Mouse (Mus musculus) embryonic facial prominence, embryonic 13.5 days (tissue): ENCODE data around the gene Pes1. TPM values are rescaled to one million over a fixed set of nuclear protein-coding genes. Genes with fewer than 3 reads are reported as not detected.
"Not testable (repeated sequence)": the region's sequence is repeated elsewhere in the genome, so short reads cannot be mapped to it uniquely, and the experiment has no call there.

Source experiments
- ATAC-seq: fragments of 200-750 bp; cut with Nextera tagmentation; 2 replicates; pipeline ENCODE4 v1.8.0; 2017; ENCODE audit warnings: low read depth; ENCODE audit not compliant: insufficient number of reproducible peaks, insufficient read depth, low FRiP score, low TSS enrichment
- H3K27ac ChIP-seq: fragments of 300-500 bp; sonication (generic); 2 replicates; pipeline ENCODE4 v1.5.1; 2015; ENCODE audit warnings: moderate library complexity, mild to moderate bottlenecking, inconsistent platforms
- H3K27me3 ChIP-seq: fragments of 300-500 bp; sonication (generic); 2 replicates; pipeline ENCODE4 v1.6.1; 2015; ENCODE audit warnings: mild to moderate bottlenecking, inconsistent platforms
- H3K36me3 ChIP-seq: fragments of 300-500 bp; sonication (generic); 2 replicates; pipeline ENCODE4 v1.6.1; 2015; ENCODE audit warnings: mild to moderate bottlenecking, inconsistent platforms
- H3K4me1 ChIP-seq: fragments of 300-500 bp; sonication (generic); 2 replicates; pipeline ENCODE4 v1.6.1; 2015; ENCODE audit warnings: inconsistent platforms
- H3K4me2 ChIP-seq: fragments of 300-500 bp; sonication (generic); 2 replicates; pipeline ENCODE4 v1.6.1; 2015; ENCODE audit warnings: moderate library complexity, mild to moderate bottlenecking, inconsistent platforms
- H3K4me3 ChIP-seq: fragments of 300-500 bp; sonication (generic); 2 replicates; pipeline ENCODE4 v1.5.1; 2015; ENCODE audit warnings: mild to moderate bottlenecking, inconsistent platforms
- H3K9ac ChIP-seq: fragments of 300-500 bp; sonication (generic); 2 replicates; pipeline ENCODE4 v1.6.1; 2015; ENCODE audit warnings: mild to moderate bottlenecking, inconsistent platforms
- H3K9me3 ChIP-seq: fragments of 300-500 bp; sonication (generic); 2 replicates; pipeline ENCODE4 v1.6.1; 2016; ENCODE audit warnings: inconsistent platforms
- WGBS: fragments of 180-500 bp; shearing (Covaris S2); methylation state at CpG from one replicate; pipeline ENCODE4 v1.1.7; 2015; ENCODE audit warnings: mixed read lengths; 5-methylcytosine and 5-hydroxymethylcytosine counted together
- polyA plus RNA-seq: library from polyadenylated mRNA; unstranded; fragments of >200 nt; fragmentation: Nextera tagmentation; extraction: Ambion mirVana; gene quantifications from 2 replicates; pipeline ENCODE4 v1.2.1, GENCODE M21; 2015

The Pes1 gene
- polyA plus RNA-seq, 1 experiment from 2014 or later: 80.9 TPM

GRCm38 (mm10) chr11:3933756-3934285 is 30.0 kb upstream of the Pes1 start:
- Histone ChIP-seq H3K27ac (no peak overlapping the region), H3K9ac (no peak overlapping the region), H3K9me3 (no peaks in the 10 kb centered on the region), H3K36me3 (no peaks in the 10 kb centered on the region), H3K4me1 (peaks cover 13% of the 10 kb centered on the region), H3K4me2 (no peak overlapping the region), H3K27me3 (no peaks in the 10 kb centered on the region), H3K4me3 (no peak overlapping the region)
- ATAC-seq: no peak
- WGBS: 86% methylated on average over 9 of the region's 9 CpGs

- no peaks in the 10 kb centered on the region for H3K9me3 ChIP-seq
- H3K27me3 ChIP-seq: no peaks in the 10 kb centered on the region
- no peak overlapping the region for H3K4me2 ChIP-seq
- no peak overlapping the region for H3K9ac ChIP-seq
- H3K27ac ChIP-seq: no peak overlapping the region
- no peak for ATAC-seq
- WGBS: 70% methylated on average over 4 of the region's 4 CpGs
- H3K4me1 ChIP-seq: peaks cover 13% of the 10 kb centered on the region
- no peak overlapping the region for H3K4me3 ChIP-seq
- no peaks in the 10 kb centered on the region for H3K36me3 ChIP-seq
Observed at GRCm38 (mm10) chr11:3935135-3935534, 28.6 kb upstream of the Pes1 start.

GRCm38 (mm10) chr11:3936318-3936717 is 27.5 kb upstream of the Pes1 start:
- no peak overlapping the region for H3K4me3 ChIP-seq
- H3K9ac ChIP-seq: no peak overlapping the region
- no peak for ATAC-seq
- WGBS: 91% methylated on average over 3 of the region's 3 CpGs
- no peaks in the 10 kb centered on the region for H3K27me3 ChIP-seq
- no peaks in the 10 kb centered on the region for H3K9me3 ChIP-seq
- H3K4me2 ChIP-seq: no peak overlapping the region
- peaks cover 5% of the 10 kb centered on the region for H3K4me1 ChIP-seq
- no peak overlapping the region for H3K27ac ChIP-seq
- no peaks in the 10 kb centered on the region for H3K36me3 ChIP-seq

DNA sequence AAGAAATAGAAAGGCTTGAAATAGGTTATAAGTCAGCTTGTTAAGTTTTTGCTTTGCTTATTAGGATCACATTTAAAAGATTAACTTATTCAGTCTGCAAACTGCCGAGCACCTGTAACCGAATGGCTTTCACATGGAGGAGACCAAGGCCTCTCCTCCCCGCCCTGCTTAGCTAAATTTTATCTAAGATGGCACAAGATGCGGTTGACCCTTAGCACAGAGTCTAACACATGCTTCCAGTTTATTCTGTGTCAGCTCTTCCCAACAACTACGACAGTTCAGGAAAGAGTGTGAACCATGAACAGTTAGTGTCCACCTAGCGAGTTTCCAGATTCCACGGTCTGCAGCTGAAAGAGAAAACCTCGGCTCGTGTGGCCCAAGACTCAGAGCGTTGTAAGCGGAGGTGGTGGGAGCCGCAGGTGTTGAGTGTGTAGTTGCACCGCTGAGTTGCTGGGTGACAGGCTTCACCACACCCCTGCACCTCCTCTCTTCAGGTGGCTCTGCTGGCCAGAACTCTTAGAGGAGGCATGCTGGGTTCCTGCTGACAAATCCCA is 26.4 kb upstream of the Pes1 start:
- no peak overlapping the region for H3K9ac ChIP-seq
- 76% methylated on average over 13 of the region's 13 CpGs for WGBS
- ATAC-seq: no peak
- H3K27me3 ChIP-seq: no peaks in the 10 kb centered on the region
- no peak overlapping the region for H3K27ac ChIP-seq
- no peaks in the 10 kb centered on the region for H3K9me3 ChIP-seq
- no peak overlapping the region for H3K4me3 ChIP-seq
- H3K36me3 ChIP-seq: no peaks in the 10 kb centered on the region
- no peaks in the 10 kb centered on the region for H3K4me1 ChIP-seq
- no peak overlapping the region for H3K4me2 ChIP-seq

DNA sequence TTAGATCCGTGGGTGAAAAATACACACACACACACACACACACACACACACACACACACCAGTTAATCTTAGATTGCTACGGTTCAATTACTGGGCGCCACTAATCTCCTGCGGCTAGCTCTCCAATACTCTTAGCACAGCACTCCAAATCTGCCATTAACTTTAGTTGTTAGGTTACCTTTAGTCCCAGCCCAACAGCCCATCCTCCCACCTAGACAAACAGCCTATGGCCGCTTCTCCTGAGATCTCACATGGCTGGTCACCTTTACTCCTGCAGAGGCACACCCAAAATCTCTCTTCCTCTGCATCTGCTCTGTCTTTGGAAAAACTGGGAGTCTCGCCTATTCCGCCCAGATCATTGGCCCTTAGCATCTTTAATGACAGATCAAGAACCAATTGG is 22.4 kb upstream of the Pes1 start:
- Histone ChIP-seq H3K36me3 (no peaks in the 10 kb centered on the region), H3K27ac (no peak overlapping the region), H3K9ac (no peak overlapping the region), H3K4me3 (no peak overlapping the region), H3K9me3 (no peaks in the 10 kb centered on the region), H3K27me3 (peaks cover 15% of the 10 kb centered on the region), H3K4me1 (no peaks in the 10 kb centered on the region), H3K4me2 (no peak overlapping the region)
- 85% methylated on average over 7 of the region's 7 CpGs for WGBS
- ATAC-seq: no peak

DNA sequence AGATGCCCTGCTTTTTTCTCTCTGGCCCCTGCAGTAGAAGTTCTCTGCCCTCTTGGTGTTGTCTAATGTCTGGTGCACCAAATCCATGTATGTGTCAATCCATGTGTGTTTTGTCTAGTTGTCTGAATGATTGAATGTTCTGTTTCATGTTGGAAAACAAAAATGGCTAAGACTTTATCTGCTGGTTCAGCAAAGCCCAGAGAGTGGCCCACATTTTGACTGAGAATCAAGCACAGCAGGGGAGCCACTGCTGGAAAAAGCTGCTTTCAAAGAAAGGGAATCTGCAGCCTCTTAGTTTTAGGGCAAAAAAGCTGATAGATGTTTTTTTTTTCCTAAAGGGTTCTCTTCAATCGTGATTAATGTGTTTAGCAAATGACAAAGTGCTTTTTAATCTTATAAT is 17.4 kb upstream of the Pes1 start:
- ATAC-seq: no peak
- Histone ChIP-seq H3K9ac (no peak overlapping the region), H3K27ac (no peak overlapping the region), H3K4me2 (no peak overlapping the region), H3K27me3 (peaks cover 19% of the 10 kb centered on the region), H3K36me3 (no peaks in the 10 kb centered on the region), H3K4me1 (no peaks in the 10 kb centered on the region), H3K9me3 (no peaks in the 10 kb centered on the region), H3K4me3 (no peak overlapping the region)
- WGBS: 15% methylated on average over 1 of the region's 1 CpGs

- H3K27me3 ChIP-seq, H3K4me1 ChIP-seq, ATAC-seq, H3K4me2 ChIP-seq, H3K9ac ChIP-seq, H3K4me3 ChIP-seq, H3K36me3 ChIP-seq, H3K27ac ChIP-seq, H3K9me3 ChIP-seq: not testable (repeated sequence)
- WGBS: 80% methylated on average over 5 of the region's 5 CpGs
Observed at GRCm38 (mm10) chr11:3954876-3955275, 8.9 kb upstream of the Pes1 start.

- H3K27me3 ChIP-seq, H3K9ac ChIP-seq, H3K27ac ChIP-seq, H3K9me3 ChIP-seq, H3K4me3 ChIP-seq, H3K36me3 ChIP-seq, H3K4me2 ChIP-seq, H3K4me1 ChIP-seq, ATAC-seq: not testable (repeated sequence)
- 87% methylated on average over 4 of the region's 4 CpGs for WGBS
Observed at GRCm38 (mm10) chr11:3955371-3955770, 8.4 kb upstream of the Pes1 start.

DNA sequence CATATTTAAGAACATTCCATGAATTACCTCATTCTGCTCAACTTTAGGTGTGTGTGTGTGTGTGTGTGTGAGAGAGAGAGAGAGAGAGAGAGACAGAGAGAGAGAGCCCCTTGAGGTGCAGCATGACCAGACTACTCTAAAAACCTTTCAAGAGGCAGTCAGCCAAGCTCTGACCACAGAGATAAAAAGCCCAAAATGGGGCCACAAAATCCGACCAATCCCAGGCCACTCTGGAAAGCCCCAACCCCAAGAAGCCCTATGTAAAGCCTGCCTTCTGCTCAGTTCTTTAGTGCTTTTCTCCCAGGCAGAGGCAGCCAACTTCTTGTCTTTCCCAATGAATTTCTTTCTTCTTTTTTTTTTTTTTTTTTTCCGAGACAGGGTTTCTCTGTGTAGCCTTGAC is 2.9 kb upstream of the Pes1 start:
- no peak for ATAC-seq
- no peak overlapping the region for H3K27ac ChIP-seq
- no peaks in the 10 kb centered on the region for H3K27me3 ChIP-seq
- H3K4me2 ChIP-seq: no peak overlapping the region
- no peak overlapping the region for H3K4me3 ChIP-seq
- no peaks in the 10 kb centered on the region for H3K9me3 ChIP-seq
- H3K4me1 ChIP-seq: peaks cover 15% of the 10 kb centered on the region
- no peaks in the 10 kb centered on the region for H3K36me3 ChIP-seq
- H3K9ac ChIP-seq: no peak overlapping the region
- WGBS: 49% methylated on average over 2 of the region's 2 CpGs

DNA sequence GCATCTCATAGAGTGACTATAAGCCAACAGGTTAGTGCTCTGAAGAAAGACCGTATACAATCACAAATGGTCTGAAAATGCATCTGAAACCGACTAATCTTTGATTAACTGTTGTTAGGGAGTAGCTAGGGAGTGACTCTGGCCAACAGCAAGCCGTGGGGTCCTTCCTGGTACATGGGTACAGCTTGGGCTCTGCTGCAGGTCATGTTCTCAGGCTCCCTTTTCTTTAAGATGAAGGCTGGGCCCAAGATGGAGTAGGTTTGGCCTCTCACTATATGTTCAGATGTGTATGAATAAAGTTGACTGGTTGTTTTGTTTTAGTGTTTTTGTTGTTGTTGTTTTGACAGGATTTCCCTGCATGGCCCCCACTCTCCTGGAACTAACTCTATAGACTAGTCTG is 2.0 kb upstream of the Pes1 start:
- no peak overlapping the region for H3K4me3 ChIP-seq
- no peak overlapping the region for H3K27ac ChIP-seq
- no peak overlapping the region for H3K9ac ChIP-seq
- H3K36me3 ChIP-seq: peaks cover 2% of the 10 kb centered on the region; the same call in 1 of the 2 replicates
- H3K4me2 ChIP-seq: no peak overlapping the region
- ATAC-seq: no peak
- peaks cover 19% of the 10 kb centered on the region for H3K4me1 ChIP-seq
- WGBS: 61% methylated on average over 3 of the region's 3 CpGs
- H3K9me3 ChIP-seq: no peaks in the 10 kb centered on the region
- no peaks in the 10 kb centered on the region for H3K27me3 ChIP-seq

GRCm38 (mm10) chr11:3963155-3963554 is 620 bp upstream of the Pes1 start:
- Histone ChIP-seq H3K9ac (peak overlapping the region; percentile 41), H3K4me2 (peak overlapping the region; percentile 78), H3K27ac (peak overlapping the region; percentile 64; the same call in 1 of the 2 replicates), H3K4me1 (peaks cover 19% of the 10 kb centered on the region), H3K4me3 (peak overlapping the region; percentile 70), H3K36me3 (peaks cover 8% of the 10 kb centered on the region), H3K9me3 (no peaks in the 10 kb centered on the region), H3K27me3 (no peaks in the 10 kb centered on the region)
- WGBS: 81% methylated on average over 10 of the region's 10 CpGs
- no peak for ATAC-seq

DNA sequence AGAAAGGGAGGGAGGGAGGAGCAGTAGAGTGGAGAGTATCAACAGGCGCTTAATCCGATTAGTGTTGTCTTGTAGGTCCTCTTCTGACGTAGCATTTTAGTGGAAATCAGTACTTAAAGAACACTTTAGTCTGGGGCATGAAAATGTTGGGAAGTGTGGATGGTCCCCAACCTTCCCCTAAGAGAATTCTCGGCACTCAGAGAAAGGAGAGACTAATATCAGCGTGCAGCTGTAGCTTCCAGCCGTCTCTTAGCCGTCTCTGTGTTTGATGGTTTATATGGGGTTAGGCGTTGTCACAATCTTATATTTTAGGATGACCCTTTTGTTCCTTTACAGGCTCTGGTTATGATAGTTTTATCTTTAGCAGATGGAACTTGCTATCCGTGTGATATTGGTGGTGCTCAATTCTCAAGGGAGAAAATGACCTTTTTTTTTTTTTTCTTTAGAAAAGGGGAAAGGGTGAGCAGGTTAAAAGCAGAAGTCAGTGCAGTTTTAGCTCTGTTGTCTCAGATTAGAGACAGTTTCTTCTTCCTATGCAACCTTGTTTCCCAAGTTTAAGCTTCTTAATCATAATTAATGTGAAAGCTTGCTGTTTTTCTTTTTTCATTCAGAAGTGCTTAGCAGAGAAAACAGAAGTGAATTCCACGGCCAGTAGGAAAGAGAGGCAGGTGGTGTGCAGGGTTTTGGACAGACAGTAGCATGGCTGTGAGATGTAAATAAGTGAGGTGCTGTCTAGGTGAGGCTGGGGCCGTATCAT is 819 bp downstream of the Pes1 start:
- Histone ChIP-seq H3K9ac (peak overlapping the region; percentile 86), H3K27me3 (no peaks in the 10 kb centered on the region), H3K27ac (peak overlapping the region; percentile 64; the same call in 1 of the 2 replicates), H3K9me3 (no peaks in the 10 kb centered on the region), H3K4me1 (peaks cover 19% of the 10 kb centered on the region), H3K4me2 (peak overlapping the region; percentile 78), H3K36me3 (peaks cover 20% of the 10 kb centered on the region), H3K4me3 (peak overlapping the region; percentile 70)
- 17% methylated on average over 11 of the region's 11 CpGs for WGBS
- no peak for ATAC-seq
